Mouse (Mus musculus) heart, embryonic 16.5 days (tissue): ENCODE measurements around the gene Smad9. TPM values are rescaled to one million over a fixed set of nuclear protein-coding genes. Genes with fewer than 3 reads are reported as not detected.

Source experiments
- ATAC-seq: fragments of 200-750 bp; cut with Nextera tagmentation; replicated peaks from 2 replicates; pipeline ENCODE4 v1.8.0; 2017; ENCODE audit warnings: moderate number of reproducible peaks; ENCODE audit not compliant: insufficient read depth, low FRiP score; ENCODE audit errors: extremely low read depth
- H3K27ac ChIP-seq: fragments of 300-500 bp; sonication (generic); 2 replicates; pipeline ENCODE4 v1.5.1; 2014; ENCODE audit warnings: mild to moderate bottlenecking, low read length, control low read depth, moderate library complexity
- H3K27me3 ChIP-seq: fragments of 300-500 bp; sonication (generic); 2 replicates; pipeline ENCODE4 v1.6.1; 2014; ENCODE audit warnings: low read length, mixed read lengths; ENCODE audit not compliant: control insufficient read depth, insufficient read depth
- H3K36me3 ChIP-seq: fragments of 300-500 bp; sonication (generic); 2 replicates; pipeline ENCODE4 v1.6.1; 2014; ENCODE audit not compliant: control insufficient read depth, insufficient read depth
- H3K4me1 ChIP-seq: fragments of 300-500 bp; sonication (generic); 2 replicates; pipeline ENCODE4 v1.6.1; 2014; ENCODE audit warnings: low read length, mixed read lengths; ENCODE audit not compliant: control insufficient read depth, insufficient read depth
- H3K4me2 ChIP-seq: fragments of 300-500 bp; sonication (generic); 2 replicates; pipeline ENCODE4 v1.6.1; 2014; ENCODE audit warnings: low read depth, mild to moderate bottlenecking, control low read depth, low read length
- H3K4me3 ChIP-seq: fragments of 300-500 bp; sonication (generic); 2 replicates; pipeline ENCODE4 v1.5.1; 2014; ENCODE audit warnings: mild to moderate bottlenecking, control low read depth, low read length
- H3K9ac ChIP-seq: fragments of 300-500 bp; sonication (generic); 2 replicates; pipeline ENCODE4 v1.6.1; 2014; ENCODE audit warnings: low read length, control low read depth
- H3K9me3 ChIP-seq: fragments of 300-500 bp; sonication (generic); replicated peaks from 2 replicates; pipeline ENCODE4 v1.6.1; 2016; ENCODE audit warnings: low read length; ENCODE audit not compliant: control insufficient read depth
- WGBS: fragments of 180-500 bp; shearing (Covaris S2); extraction: QIAGEN DNeasy Blood & Tissue Kit; methylation state at CpG from one replicate; pipeline ENCODE4 v1.1.7; 2014; 5-methylcytosine and 5-hydroxymethylcytosine counted together
- polyA plus RNA-seq: library from polyadenylated mRNA; unstranded; fragments of >200 nt; fragmentation: Nextera tagmentation; extraction: Ambion mirVana; gene quantifications from 2 replicates; pipeline ENCODE4 v1.2.1, GENCODE M21; 2015

Gene Smad9
- polyA plus RNA-seq, 1 experiment from 2014 or later = 0.75 TPM

GRCm38 (mm10) chr3:54727588-54727987 lies 27.8 kb upstream of the Smad9 start:
- 87% methylated on average over 2 of the region's 2 CpGs for WGBS
- Histone ChIP-seq H3K9me3 (no peaks in the 10 kb centered on the region), H3K27me3 (no peaks in the 10 kb centered on the region), H3K4me2 (no peak overlapping the region), H3K9ac (no peak overlapping the region), H3K27ac (no peak overlapping the region), H3K4me1 (peaks cover 6% of the 10 kb centered on the region), H3K4me3 (no peak overlapping the region), H3K36me3 (peaks cover 62% of the 10 kb centered on the region)
- ATAC-seq = no peak

GRCm38 (mm10) chr3:54728100-54728499 lies 27.3 kb upstream of the Smad9 start:
- Histone ChIP-seq H3K4me3 (no peak overlapping the region), H3K9me3 (no peaks in the 10 kb centered on the region), H3K27ac (no peak overlapping the region), H3K27me3 (no peaks in the 10 kb centered on the region), H3K4me1 (peaks cover 8% of the 10 kb centered on the region), H3K9ac (no peak overlapping the region), H3K4me2 (no peak overlapping the region), H3K36me3 (peaks cover 65% of the 10 kb centered on the region)
- WGBS = 85% methylated on average over 6 of the region's 6 CpGs
- no peak for ATAC-seq

- no peak overlapping the region for H3K9ac ChIP-seq
- peaks cover 56% of the 10 kb centered on the region for H3K36me3 ChIP-seq
- no peak overlapping the region for H3K4me2 ChIP-seq
- H3K27me3 ChIP-seq = no peaks in the 10 kb centered on the region
- peaks cover 12% of the 10 kb centered on the region for H3K4me1 ChIP-seq
- H3K4me3 ChIP-seq = no peak overlapping the region
- 81% methylated on average over 8 of the region's 8 CpGs for WGBS
- H3K9me3 ChIP-seq = no peaks in the 10 kb centered on the region
- no peak overlapping the region for H3K27ac ChIP-seq
- no peak for ATAC-seq
Measured at GRCm38 (mm10) chr3:54731626-54732150, 23.7 kb upstream of the Smad9 start.

- no peak overlapping the region for H3K27ac ChIP-seq
- no peak for ATAC-seq
- H3K4me1 ChIP-seq = peaks cover 12% of the 10 kb centered on the region
- H3K9me3 ChIP-seq = no peaks in the 10 kb centered on the region
- WGBS = 62% methylated on average over 4 of the region's 4 CpGs
- H3K4me2 ChIP-seq = no peak overlapping the region
- no peak overlapping the region for H3K9ac ChIP-seq
- peaks cover 51% of the 10 kb centered on the region for H3K36me3 ChIP-seq
- no peaks in the 10 kb centered on the region for H3K27me3 ChIP-seq
- no peak overlapping the region for H3K4me3 ChIP-seq
Measured at GRCm38 (mm10) chr3:54732371-54732770, 23.0 kb upstream of the Smad9 start.

- peaks cover 32% of the 10 kb centered on the region for H3K36me3 ChIP-seq
- H3K4me1 ChIP-seq = peaks cover 12% of the 10 kb centered on the region
- peak overlapping the region; percentile 86 for H3K4me2 ChIP-seq
- peak; percentile 94 for ATAC-seq
- H3K9me3 ChIP-seq = no peaks in the 10 kb centered on the region
- WGBS = under 1% methylated on average over 82 of the region's 84 CpGs
- no peaks in the 10 kb centered on the region for H3K27me3 ChIP-seq
- peak overlapping the region; percentile 99 for H3K27ac ChIP-seq
- H3K4me3 ChIP-seq = peak overlapping the region; percentile 81
- peak overlapping the region; percentile 98 for H3K9ac ChIP-seq
Measured at GRCm38 (mm10) chr3:54734411-54735246, 20.8 kb upstream of the Smad9 start.

- Histone ChIP-seq H3K27ac (peak within 1 kb of the TSS; percentile 99), H3K27me3 (no peaks in the 10 kb centered on the region), H3K4me1 (peaks cover 12% of the 10 kb centered on the region), H3K9ac (peak within 1 kb of the TSS; percentile 98), H3K4me2 (peak within 1 kb of the TSS; percentile 86), H3K36me3 (peaks cover 28% of the 10 kb centered on the region), H3K9me3 (no peaks in the 10 kb centered on the region), H3K4me3 (peak within 1 kb of the TSS; percentile 81)
- ATAC-seq = peak; percentile 88
- under 1% methylated on average over 65 of the region's 65 CpGs for WGBS
Measured at GRCm38 (mm10) chr3:54735247-54736046, 19.9 kb upstream of the Smad9 start, which contains the start of the genes Exosc8 and Alg5. TSS of gene Exosc8 (minus strand) at chr3:54735393. TSS of gene Alg5 (plus strand) at chr3:54735539.

GRCm38 (mm10) chr3:54736101-54736927 lies 19.1 kb upstream of the Smad9 start:
- Histone ChIP-seq H3K9me3 (no peaks in the 10 kb centered on the region), H3K4me3 (peak overlapping the region; percentile 81), H3K27ac (peak overlapping the region; percentile 99), H3K36me3 (peaks cover 28% of the 10 kb centered on the region), H3K4me2 (peak overlapping the region; percentile 86), H3K4me1 (peaks cover 12% of the 10 kb centered on the region), H3K27me3 (no peaks in the 10 kb centered on the region), H3K9ac (peak overlapping the region; percentile 98)
- no peak for ATAC-seq
- WGBS = 51% methylated on average over 18 of the region's 18 CpGs

GRCm38 (mm10) chr3:54737317-54737716 lies 18.1 kb upstream of the Smad9 start:
- no peak overlapping the region for H3K4me3 ChIP-seq
- H3K4me2 ChIP-seq = no peak overlapping the region
- 0 out of 2 replicates have a peak, but pooled peaks cover 2% of the 10 kb centered on the region for H3K9me3 ChIP-seq
- WGBS = 92% methylated on average over 8 of the region's 8 CpGs
- no peak for ATAC-seq
- H3K27ac ChIP-seq = no peak overlapping the region
- peaks cover 12% of the 10 kb centered on the region for H3K4me1 ChIP-seq
- H3K27me3 ChIP-seq = no peaks in the 10 kb centered on the region
- H3K9ac ChIP-seq = no peak overlapping the region
- peaks cover 31% of the 10 kb centered on the region for H3K36me3 ChIP-seq
